Mouse (Mus musculus): Measurements from ENCODE around the gene Lamc2.

GRCm38 (mm10) chr1:153197316-153197850 is 11.1 kb upstream of the Lamc2 start:
- TF ChIP-seq POLR2A (IDR thresholded peaks at IDR 0.05; ENCODE audit: borderline replicate concordance, extremely low read depth, low read depth, low read length) (no peak), CTCF (IDR thresholded peaks at IDR 0.05; ENCODE audit: insufficient read depth, low read length) (no peak)

Measured in lung, adult 2 months (tissue).